Mouse (Mus musculus) cerebellum, adult 11 months (tissue): ENCODE measurements around the gene Cntn5.

Experiments
- DNase-seq: peaks from one replicate; pipeline ENCODE4 v3.0.0; 2022

Cntn5 gene

GRCm38 (mm10) chr9:9882779-9883383 lies 1021.7 kb downstream of the Cntn5 start:
- DNase-seq = no peak

GRCm38 (mm10) chr9:9872112-9873035 lies 1032.2 kb downstream of the Cntn5 start:
- DNase-seq = no peak

GRCm38 (mm10) chr9:9860631-9861030 lies 1043.9 kb downstream of the Cntn5 start:
- no peak for DNase-seq

DNA sequence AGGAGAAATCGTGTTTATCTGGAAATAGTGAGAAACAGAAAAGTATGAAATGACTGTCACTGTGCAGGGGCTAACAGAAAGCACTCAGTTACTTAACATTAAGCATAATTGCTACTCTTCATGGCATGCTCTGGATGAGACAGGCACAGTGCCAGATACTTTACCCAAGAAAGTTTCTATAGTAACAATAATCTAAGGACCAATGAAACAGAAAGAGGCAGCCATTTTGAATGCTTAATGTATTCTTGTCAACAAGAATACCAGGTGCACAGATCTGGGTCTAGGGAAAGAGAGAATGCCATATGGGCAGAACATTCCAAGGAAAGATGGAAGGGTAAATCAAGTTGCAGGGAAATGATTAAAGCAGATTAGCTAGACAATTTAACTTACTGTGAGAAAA lies 1045.3 kb downstream of the Cntn5 start:
- DNase-seq = no peak

GRCm38 (mm10) chr9:9854791-9855190 lies 1049.8 kb downstream of the Cntn5 start:
- no peak for DNase-seq

DNA sequence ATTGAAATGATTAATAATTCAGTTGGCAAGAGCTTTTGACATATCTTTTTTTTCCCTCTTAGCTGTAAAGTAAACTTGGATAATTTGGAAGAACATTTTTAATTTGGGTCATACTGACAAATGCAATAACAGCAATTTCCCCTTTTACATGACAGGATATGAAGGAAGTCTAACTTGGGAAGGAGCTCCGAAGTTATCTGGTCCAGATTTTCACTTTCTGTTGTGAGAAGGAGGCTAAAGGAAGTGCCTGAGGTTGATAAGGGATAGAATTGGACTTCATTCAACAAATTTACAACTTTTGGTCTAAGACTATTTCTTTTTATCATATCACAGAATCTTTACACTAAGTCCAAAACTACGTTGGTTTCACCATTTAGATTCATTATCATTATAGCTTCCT lies 1074.3 kb downstream of the Cntn5 start:
- no peak for DNase-seq

GRCm38 (mm10) chr9:9819963-9820362 lies 1084.6 kb downstream of the Cntn5 start:
- no peak for DNase-seq

DNA sequence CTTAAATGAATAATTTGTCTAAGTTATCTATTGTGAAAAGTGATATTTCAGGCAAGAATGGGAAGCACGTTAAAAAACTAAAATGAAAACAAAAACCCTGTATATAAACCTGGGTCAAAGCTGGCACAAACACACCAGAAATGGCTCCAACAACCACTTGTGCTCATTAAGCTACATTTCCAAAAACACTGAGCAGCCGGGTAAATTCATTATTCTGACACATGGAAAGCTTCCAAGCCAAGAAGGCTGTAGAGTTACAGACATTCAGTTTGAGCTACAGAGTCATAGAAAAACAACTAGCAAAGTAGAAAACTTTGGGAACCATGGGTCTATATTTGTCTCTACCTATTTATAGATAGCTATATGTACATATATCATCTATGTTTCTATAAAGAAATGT lies 1087.1 kb downstream of the Cntn5 start:
- no peak for DNase-seq

GRCm38 (mm10) chr9:9799546-9799945 lies 1105.0 kb downstream of the Cntn5 start:
- no peak for DNase-seq

- DNase-seq = no peak
Observed at GRCm38 (mm10) chr9:9783680-9784079, 1120.9 kb downstream of the Cntn5 start.

- DNase-seq = no peak
Observed at GRCm38 (mm10) chr9:9781157-9781884, 1123.3 kb downstream of the Cntn5 start.

- DNase-seq = no peak
Observed at GRCm38 (mm10) chr9:9779646-9780045, 1124.9 kb downstream of the Cntn5 start.

DNA sequence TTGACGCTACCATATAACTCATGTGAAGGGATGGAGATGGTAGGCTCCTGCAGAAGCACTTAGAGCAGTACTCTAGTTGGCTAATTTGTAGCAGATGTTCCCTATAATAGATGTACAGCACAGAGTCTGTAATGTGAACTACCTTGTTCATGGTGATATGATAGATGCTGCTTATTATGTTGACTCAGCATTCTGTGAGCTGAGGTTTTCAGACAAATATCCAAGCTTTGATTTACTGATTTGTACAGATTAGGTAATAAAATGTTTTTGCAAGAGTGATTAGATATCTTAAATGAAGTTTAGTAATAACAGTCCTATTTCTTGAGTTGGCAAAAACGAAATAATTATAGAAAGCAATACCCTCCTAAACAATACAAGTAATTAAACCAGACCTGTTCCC lies 1133.8 kb downstream of the Cntn5 start:
- no peak for DNase-seq

- DNase-seq = no peak
Observed at GRCm38 (mm10) chr9:9769659-9770058, 1134.9 kb downstream of the Cntn5 start.

- no peak for DNase-seq
Observed at GRCm38 (mm10) chr9:9718145-9718544, 1186.4 kb downstream of the Cntn5 start.

DNA sequence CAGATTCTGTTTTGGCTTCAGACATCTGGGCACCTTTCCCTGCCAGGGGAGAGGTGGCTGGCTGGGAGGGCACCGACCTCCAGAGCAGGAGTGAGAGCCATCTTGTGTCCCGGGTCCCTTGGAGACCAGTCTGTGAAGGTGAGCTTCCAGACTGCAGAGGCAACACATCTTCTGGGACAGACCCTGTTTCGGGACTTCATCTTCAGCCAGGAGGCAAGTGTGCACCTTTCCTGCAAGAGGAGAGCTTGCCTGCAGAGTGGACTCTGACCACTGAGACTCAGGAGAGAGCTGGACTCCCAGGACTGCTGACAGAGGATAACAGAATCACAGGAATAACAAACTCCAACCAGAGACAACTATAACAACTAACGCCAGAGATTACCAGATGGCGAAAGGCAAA lies 1195.9 kb downstream of the Cntn5 start:
- DNase-seq = no peak

DNA sequence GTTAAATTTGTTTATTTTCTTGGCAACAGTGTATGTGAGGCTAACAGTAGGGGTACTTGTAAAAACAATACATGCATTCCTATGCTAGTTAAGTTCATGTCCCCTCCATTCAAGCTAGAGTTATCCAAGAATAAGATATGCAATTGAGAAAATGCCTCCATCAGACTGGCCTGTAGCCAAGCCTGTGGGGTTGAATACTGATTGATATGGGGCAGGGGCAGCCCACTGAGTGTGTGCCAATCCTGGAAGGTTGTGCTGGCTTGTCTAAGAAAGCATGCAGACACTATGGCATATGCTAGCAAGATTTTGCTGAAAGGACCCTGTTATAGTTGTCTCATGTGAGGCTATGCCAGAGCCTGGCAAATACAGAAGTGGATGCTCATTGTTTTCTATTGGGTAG lies 1196.8 kb downstream of the Cntn5 start:
- no peak for DNase-seq

GRCm38 (mm10) chr9:9705180-9705579 lies 1199.4 kb downstream of the Cntn5 start:
- DNase-seq = no peak

DNA sequence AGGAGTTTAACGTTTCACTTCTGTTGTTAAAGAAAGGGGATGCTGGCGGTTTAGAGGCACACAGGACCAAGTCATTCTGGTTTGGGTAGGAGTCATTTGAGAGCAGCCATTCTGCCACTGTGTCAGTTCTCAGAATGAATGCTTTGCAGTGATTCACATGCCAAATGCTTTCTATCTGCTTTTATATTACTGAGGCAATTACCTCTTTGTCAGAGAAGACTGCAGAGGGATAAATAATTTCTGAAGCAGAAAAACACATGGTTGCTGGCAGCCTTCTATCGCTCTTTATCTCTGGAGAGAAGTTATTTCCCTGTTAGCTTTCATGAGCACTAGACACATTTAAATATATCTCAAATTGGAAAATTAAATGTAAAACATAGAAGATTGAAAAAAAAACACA lies 1207.9 kb downstream of the Cntn5 start:
- DNase-seq = no peak

- DNase-seq = no peak
Observed at GRCm38 (mm10) chr9:9682348-9682884, 1222.2 kb downstream of the Cntn5 start.

- DNase-seq = no peak
Observed at GRCm38 (mm10) chr9:9676078-9676477, 1228.5 kb downstream of the Cntn5 start.

GRCm38 (mm10) chr9:9674531-9674930 lies 1230.0 kb downstream of the Cntn5 start:
- no peak for DNase-seq

DNA sequence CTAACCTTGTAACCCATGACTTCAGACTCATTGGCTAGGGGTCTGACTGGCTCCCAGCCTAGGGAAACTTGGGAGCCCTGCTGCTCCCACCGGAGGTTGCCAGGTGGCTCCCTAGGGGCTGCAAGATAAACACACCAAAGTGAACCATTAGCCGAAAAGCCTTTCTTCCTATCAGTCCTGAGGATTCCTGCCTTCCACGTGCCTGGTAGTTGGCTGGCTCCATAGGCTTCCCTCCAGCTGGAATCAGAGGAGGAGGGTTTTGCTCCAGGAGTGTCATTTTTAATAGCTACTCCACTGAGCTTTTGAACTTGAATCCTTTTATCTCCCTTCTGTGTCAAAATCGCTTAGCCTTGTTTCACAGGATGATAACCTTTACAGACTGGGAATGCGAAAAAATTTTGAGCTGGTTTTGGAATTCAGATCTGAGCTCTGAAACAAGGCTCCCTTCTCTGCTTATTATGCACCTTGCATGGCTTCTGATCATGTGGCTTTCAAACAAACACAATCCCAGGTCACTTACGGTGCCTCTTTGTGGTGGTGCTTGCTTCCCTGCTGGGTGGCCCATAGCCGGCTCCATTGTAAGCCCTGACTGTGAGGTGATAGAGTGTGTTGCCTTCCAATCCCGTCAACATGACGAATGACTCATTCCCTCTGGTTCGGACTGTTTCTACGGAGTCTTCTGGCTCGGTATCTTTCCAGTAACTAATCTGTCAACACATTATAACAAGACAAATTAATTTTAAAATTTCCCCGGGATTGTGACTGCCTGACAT lies 1231.1 kb downstream of the Cntn5 start:
- no peak for DNase-seq
